Mouse (Mus musculus): ENCODE measurements at regions not wholly inside any gene's neighbourhood (a gene's known extent, or its start where the extent isn't known, plus 50 kb on each side); places are given as distances from the start of the nearest gene placed in this dataset.

DNA sequence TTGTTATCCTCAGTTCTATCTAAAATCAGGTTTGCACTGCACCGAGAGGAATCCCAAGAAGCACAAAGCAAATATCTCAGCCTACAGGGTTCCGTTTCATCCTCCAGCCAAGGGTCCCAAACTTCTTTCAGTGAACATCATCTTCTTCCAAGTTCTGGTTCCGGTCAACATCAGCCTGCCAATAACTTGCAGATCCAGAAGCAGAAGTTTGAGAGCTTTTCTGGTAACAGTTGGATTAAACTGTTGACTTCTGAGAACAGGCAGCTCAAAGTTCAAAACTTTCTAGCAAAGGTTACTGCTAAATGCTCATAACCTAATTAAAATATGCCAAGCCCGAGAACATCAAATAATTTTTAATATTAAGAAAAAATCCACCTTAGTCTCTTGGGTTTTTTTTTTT is 237.0 kb upstream of the Gm37988 start:
- DNase-seq = no peak
- Histone ChIP-seq H3K4me3 (ENCODE audit: control insufficient read depth, insufficient read depth, low read length) (no peak overlapping the region), H3K4me1 (replicated peaks; ENCODE audit: control insufficient read depth, insufficient read depth, low read length) (no peaks in the 10 kb centered on the region), H3K27me3 (ENCODE audit: control insufficient read depth, insufficient read depth, low read length) (peaks cover 3% of the 10 kb centered on the region; the same call in 1 of the 2 replicates), H3K27ac (ENCODE audit: control insufficient read depth, insufficient read depth, low read length) (no peak overlapping the region), H3K36me3 (ENCODE audit: control insufficient read depth, insufficient read depth, low read length) (no peaks in the 10 kb centered on the region)
- 92% methylated on average over 4 of the region's 4 CpGs for WGBS
- TF ChIP-seq CTCF (IDR thresholded peaks at IDR 0.05; ENCODE audit: borderline replicate concordance, control insufficient read depth, extremely low read depth, insufficient read depth, low read length, poor library complexity) = no peak
- no peak for TF ChIP-seq POLR2A (IDR thresholded peaks at IDR 0.05; ENCODE audit: control insufficient read depth, extremely low read depth, insufficient read depth, low read length, poor library complexity)

DNA sequence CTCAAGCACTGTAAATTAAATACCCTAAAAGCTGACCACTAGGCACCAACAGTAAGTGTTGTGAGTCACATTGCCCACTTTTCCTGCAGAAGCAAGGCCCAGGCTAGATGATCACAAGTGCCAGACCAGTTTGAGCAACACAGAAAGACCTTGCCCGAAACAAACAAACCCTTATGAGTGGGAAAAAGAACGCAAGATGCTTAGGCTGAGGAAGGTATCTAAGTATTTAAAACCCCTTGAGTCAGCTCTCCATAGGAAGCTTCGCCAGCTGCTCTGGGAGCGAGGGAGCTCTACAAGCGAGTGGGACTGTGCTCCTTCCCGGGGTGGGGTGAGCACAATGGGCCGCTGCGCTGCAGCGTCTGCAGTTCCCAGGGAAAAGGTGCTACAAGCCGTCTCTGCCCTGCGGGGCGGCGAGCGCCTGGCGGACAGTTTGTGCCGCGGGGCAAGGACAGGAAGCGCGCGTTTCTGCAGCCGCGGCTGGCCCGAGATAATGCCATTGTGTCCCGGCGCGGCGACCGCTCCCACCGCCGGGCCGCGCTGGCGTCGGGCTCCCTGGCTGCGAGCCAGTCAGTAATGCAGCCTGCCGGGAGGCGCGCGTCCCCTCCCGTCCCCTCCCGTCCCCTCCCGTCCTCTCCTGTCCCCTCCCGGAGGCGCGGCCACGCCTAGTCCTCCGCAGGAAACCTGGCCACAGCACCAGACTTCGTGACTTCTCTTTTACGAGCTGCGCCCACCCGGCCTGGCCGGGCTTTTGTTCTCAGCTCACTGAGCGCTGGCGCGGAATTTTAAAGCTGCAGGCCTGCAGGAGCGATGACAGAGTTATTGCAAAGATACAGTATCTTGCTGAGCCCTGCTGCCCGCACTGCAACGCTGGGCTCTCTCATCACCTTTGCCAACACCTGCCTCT is 236.1 kb upstream of the Gm37988 start:
- TF ChIP-seq CTCF (IDR thresholded peaks at IDR 0.05; ENCODE audit: borderline replicate concordance, control insufficient read depth, extremely low read depth, insufficient read depth, low read length, poor library complexity) = no peak
- no peak for TF ChIP-seq POLR2A (IDR thresholded peaks at IDR 0.05; ENCODE audit: control insufficient read depth, extremely low read depth, insufficient read depth, low read length, poor library complexity)
- 3% methylated on average over 58 of the region's 58 CpGs for WGBS
- Histone ChIP-seq H3K4me3 (ENCODE audit: control insufficient read depth, insufficient read depth, low read length) (0 out of 2 replicates have a peak overlapping the region, but pooled peaks have one; percentile 3), H3K27ac (ENCODE audit: control insufficient read depth, insufficient read depth, low read length) (no peak overlapping the region), H3K36me3 (ENCODE audit: control insufficient read depth, insufficient read depth, low read length) (no peaks in the 10 kb centered on the region), H3K4me1 (replicated peaks; ENCODE audit: control insufficient read depth, insufficient read depth, low read length) (no peaks in the 10 kb centered on the region), H3K27me3 (ENCODE audit: control insufficient read depth, insufficient read depth, low read length) (peaks cover 3% of the 10 kb centered on the region; the same call in 1 of the 2 replicates)
- DNase-seq = peak; percentile 1

DNA sequence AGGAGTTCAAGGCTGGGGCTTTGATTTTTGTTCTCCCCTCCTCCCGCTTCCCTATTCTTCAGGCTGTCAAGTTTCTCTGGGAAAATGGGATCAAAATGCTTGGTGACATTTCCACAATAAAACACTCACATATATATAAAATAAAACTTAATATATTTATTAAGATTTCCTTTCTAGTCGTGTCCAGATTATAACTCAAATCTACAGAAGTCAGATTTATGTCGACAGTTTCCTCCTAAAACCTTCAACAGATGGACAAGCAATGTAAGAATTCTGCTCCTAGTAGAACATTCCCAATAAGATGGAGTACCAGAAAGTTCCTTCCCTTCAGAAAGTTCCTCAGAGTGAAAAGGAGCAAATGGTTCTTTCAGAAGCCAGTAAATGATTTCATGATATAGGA is 235.4 kb upstream of the Gm37988 start:
- no peak for TF ChIP-seq CTCF (IDR thresholded peaks at IDR 0.05; ENCODE audit: borderline replicate concordance, control insufficient read depth, extremely low read depth, insufficient read depth, low read length, poor library complexity)
- TF ChIP-seq POLR2A (IDR thresholded peaks at IDR 0.05; ENCODE audit: control insufficient read depth, extremely low read depth, insufficient read depth, low read length, poor library complexity) = no peak

DNA sequence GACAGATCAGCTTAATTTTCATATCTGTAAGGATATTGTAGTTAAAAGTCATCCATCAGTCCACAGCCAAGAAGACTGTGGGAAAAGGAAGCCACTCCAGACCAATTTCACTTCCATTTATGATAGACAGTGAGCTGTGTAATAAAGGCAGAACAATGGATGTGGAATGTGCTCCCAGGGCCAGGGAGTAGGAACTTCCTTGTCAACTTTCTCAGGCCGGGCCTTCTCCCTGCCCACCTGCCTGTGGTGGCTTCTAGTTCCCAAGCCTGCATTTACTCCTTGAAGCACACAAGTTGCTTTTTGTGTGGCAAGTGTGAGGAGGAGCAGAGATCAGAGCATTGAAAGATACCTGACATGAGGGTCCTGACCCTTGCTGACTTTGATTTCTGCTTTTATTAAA is 233.6 kb upstream of the Gm37988 start:
- Histone ChIP-seq H3K36me3 (ENCODE audit: control insufficient read depth, insufficient read depth, low read length) (no peaks in the 10 kb centered on the region), H3K27me3 (ENCODE audit: control insufficient read depth, insufficient read depth, low read length) (peaks cover 3% of the 10 kb centered on the region; the same call in 1 of the 2 replicates), H3K4me1 (replicated peaks; ENCODE audit: control insufficient read depth, insufficient read depth, low read length) (no peaks in the 10 kb centered on the region), H3K4me3 (ENCODE audit: control insufficient read depth, insufficient read depth, low read length) (no peak overlapping the region), H3K27ac (ENCODE audit: control insufficient read depth, insufficient read depth, low read length) (no peak overlapping the region)
- no peak for DNase-seq
- TF ChIP-seq CTCF (IDR thresholded peaks at IDR 0.05; ENCODE audit: borderline replicate concordance, control insufficient read depth, extremely low read depth, insufficient read depth, low read length, poor library complexity) (no peak), POLR2A (IDR thresholded peaks at IDR 0.05; ENCODE audit: control insufficient read depth, extremely low read depth, insufficient read depth, low read length, poor library complexity) (no peak)
- WGBS = 85% methylated on average over 1 of the region's 1 CpGs

More for the DNA sequence above, 235.4 kb upstream of the Gm37988 start:
- Histone ChIP-seq H3K27me3 (ENCODE audit: control insufficient read depth, insufficient read depth, low read length) (peaks cover 3% of the 10 kb centered on the region; the same call in 1 of the 2 replicates), H3K4me1 (replicated peaks; ENCODE audit: control insufficient read depth, insufficient read depth, low read length) (no peaks in the 10 kb centered on the region), H3K4me3 (ENCODE audit: control insufficient read depth, insufficient read depth, low read length) (no peak overlapping the region), H3K27ac (ENCODE audit: control insufficient read depth, insufficient read depth, low read length) (no peak overlapping the region), H3K36me3 (ENCODE audit: control insufficient read depth, insufficient read depth, low read length) (no peaks in the 10 kb centered on the region)
- 89% methylated on average over 3 of the region's 3 CpGs for WGBS
- no peak for DNase-seq

DNA sequence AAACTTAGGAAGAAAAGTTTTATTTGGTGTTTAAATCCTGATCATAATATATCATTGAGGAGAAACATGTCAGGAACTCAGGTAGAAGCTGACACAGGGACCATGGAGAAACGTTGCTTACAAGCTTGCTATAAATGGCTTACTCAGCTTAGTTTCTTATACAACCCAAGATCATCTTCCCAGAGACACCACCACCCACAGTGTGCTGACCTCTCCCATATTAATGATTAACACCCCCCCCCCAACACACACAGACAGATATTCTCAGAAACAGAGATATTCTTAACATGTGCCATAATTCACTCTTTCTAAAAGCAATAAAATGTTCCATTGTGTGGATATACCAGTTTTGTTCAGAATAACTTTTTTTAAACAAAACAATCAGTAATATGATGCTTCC is 230.7 kb upstream of the Gm37988 start:
- H3K27me3 ChIP-seq (ENCODE audit: control insufficient read depth, insufficient read depth, low read length) = no peaks in the 10 kb centered on the region
- 87% methylated on average over 1 of the region's 1 CpGs for WGBS
- H3K4me3 ChIP-seq (ENCODE audit: control insufficient read depth, insufficient read depth, low read length) = no peak overlapping the region
- no peaks in the 10 kb centered on the region for H3K4me1 ChIP-seq (replicated peaks; ENCODE audit: control insufficient read depth, insufficient read depth, low read length)
- TF ChIP-seq CTCF (IDR thresholded peaks at IDR 0.05; ENCODE audit: borderline replicate concordance, control insufficient read depth, extremely low read depth, insufficient read depth, low read length, poor library complexity) = no peak
- no peak for TF ChIP-seq POLR2A (IDR thresholded peaks at IDR 0.05; ENCODE audit: control insufficient read depth, extremely low read depth, insufficient read depth, low read length, poor library complexity)
- no peak for DNase-seq
- no peaks in the 10 kb centered on the region for H3K36me3 ChIP-seq (ENCODE audit: control insufficient read depth, insufficient read depth, low read length)
- no peak overlapping the region for H3K27ac ChIP-seq (ENCODE audit: control insufficient read depth, insufficient read depth, low read length)

- no peaks in the 10 kb centered on the region for H3K27me3 ChIP-seq (ENCODE audit: control insufficient read depth, insufficient read depth, low read length)
- H3K27ac ChIP-seq (ENCODE audit: control insufficient read depth, insufficient read depth, low read length) = no peak overlapping the region
- no peaks in the 10 kb centered on the region for H3K36me3 ChIP-seq (ENCODE audit: control insufficient read depth, insufficient read depth, low read length)
- no peak overlapping the region for H3K4me3 ChIP-seq (ENCODE audit: control insufficient read depth, insufficient read depth, low read length)
- TF ChIP-seq POLR2A (IDR thresholded peaks at IDR 0.05; ENCODE audit: control insufficient read depth, extremely low read depth, insufficient read depth, low read length, poor library complexity) (no peak), CTCF (IDR thresholded peaks at IDR 0.05; ENCODE audit: borderline replicate concordance, control insufficient read depth, extremely low read depth, insufficient read depth, low read length, poor library complexity) (no peak)
- DNase-seq = no peak
- H3K4me1 ChIP-seq (replicated peaks; ENCODE audit: control insufficient read depth, insufficient read depth, low read length) = no peaks in the 10 kb centered on the region
These were observed 225.2 kb upstream of the Gm37988 start for GRCm38 (mm10) chr1:4582534-4582933.
